Mouse (Mus musculus) T-cell, adult 2 months (primary cell): ENCODE data around the gene Gli3.

Experiments
- DNase-seq: peaks from one replicate; pipeline ENCODE4 v3.0.0; 2022; ENCODE audit warnings: low spot score

Gene Gli3

GRCm38 (mm10) chr13:15722766-15723379 lies 259.8 kb downstream of the Gli3 start:
- no peak for DNase-seq

DNA sequence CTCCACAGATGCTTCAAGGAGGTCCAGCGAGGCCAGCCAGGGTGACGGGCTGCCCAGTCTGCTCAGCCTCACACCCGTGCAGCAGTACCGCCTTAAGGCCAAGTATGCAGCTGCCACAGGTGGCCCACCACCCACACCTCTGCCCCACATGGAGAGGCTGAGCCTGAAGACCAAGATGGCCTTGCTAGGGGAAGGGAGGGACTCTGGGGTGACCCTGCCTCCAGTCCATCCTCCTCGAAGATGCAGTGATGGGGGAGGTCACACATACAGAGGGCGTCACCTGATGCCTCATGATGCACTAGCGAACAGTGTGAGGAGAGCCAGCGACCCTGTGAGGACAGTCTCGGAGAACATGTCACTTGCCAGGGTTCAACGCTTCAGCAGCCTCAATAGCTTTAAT lies 261.7 kb downstream of the Gli3 start:
- no peak for DNase-seq

GRCm38 (mm10) chr13:15741771-15742170 lies 278.7 kb downstream of the Gli3 start:
- DNase-seq = no peak

GRCm38 (mm10) chr13:15742308-15742707 lies 279.3 kb downstream of the Gli3 start:
- DNase-seq = no peak

DNA sequence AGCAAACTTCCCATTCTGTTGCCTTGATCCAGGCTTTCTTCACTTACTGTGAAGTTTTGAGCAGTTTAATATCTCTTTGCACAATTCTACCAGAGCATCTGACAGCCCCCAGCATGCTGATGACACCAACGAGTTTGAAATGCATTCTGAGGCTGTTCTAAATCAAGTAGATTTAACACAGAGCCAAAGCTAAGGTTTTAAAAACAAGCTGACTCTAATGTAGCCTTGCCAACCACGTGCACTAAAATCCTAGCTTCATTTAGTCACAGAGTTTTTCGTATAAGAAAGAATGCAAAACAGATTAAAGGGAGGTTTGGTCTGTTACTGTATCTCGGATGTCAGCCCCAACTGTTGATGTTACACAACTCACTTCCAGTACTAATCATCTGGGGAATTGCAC lies 279.7 kb downstream of the Gli3 start:
- DNase-seq = no peak

DNA sequence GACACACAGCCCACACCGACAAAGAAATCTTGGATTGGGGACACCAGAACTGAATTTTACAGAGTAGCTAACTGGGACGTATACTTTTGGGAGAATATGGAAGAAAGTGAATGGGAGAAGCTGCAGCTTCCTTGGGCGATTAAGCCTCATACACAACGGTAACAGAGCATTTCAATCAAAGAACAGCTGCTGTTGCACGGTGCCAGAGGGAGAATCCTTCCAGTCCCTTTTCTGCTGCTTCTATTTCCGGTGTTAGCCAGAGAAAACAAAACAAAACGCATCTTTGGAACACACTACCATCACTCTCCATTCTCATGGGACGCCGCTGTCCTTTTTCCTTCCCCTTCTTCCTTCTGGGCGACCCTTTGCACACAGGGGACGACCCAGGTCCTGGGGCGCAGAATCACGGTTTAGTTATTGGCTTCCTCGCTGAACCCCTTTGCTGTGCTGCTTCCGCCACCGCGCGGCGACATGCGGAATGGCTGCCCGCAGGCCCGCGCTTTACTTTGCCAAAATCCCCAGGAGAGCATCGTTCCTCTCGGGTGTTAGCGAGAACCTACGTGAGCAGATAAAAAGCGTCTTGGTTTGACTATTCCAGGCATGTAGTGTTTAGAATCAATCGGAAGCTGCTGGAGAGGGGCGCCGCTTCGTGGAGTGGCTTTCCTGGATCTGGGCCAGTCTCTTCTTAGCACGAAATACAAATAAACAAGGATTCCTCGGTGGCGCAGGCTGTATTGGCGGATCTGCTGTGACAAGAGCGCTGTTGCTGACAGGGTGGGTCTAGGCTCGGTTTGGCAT lies 296.0 kb downstream of the Gli3 start:
- peak; percentile 29 for DNase-seq

DNA sequence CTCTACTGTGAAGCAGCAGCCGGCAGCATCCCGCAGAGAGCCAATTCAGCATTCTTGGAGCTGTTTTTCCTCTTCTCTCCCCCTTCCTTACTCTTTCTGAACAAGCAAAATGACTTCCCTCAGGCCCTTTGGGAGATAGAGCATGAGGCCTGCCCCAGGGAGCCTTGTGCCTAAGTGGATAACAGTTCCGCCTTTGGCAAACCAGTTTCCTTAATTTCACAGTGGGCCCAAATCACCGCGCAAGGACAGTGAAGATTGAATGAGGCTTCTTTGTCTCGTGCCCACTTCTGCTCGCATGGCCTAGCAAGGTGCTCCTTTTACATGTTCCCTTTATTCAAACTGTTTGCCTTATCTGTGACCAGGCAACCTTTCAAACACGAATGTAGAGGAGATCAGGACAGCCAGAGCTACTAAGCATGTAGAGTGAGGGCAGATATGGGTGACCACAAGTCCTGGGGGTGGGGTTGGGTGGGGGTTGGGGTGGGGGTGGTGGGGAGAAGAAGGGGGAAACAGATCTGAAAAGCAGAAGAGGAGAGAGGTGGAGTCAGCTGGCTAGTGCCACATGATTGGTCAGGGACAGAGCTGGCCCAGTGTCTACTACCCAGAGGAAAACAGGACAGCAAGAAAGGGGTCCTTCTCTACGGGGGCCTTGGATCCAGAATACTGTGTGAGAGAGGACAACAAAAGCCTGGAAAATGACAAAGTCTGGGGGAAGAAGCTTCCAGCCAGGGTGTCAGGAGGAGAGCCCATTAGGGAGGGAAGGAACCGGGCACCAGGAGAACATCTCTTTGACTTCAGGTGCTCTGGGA lies 296.8 kb downstream of the Gli3 start:
- no peak for DNase-seq

GRCm38 (mm10) chr13:15762291-15762690 lies 299.3 kb downstream of the Gli3 start:
- no peak for DNase-seq

- DNase-seq = no peak
These were observed 299.9 kb downstream of the Gli3 start for GRCm38 (mm10) chr13:15762901-15763417.

DNA sequence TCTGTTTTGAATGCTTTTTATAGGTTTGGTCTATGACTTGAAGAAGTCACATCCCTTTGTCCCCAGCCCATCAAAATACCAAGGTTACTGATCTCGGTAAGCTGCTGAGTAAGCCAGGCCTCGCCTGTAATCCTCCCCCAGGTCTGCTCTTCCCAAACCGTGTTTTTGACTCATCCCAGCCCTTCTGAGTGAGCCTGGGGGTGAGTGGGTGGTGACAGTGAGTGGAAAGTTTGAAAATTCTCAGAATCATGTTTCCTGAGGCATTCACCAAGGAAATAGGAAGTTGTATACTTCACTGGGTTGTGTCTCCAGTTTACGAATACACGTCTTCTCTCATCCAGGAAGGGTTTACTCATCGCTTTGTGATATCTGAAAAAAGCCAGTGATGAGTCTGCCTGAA lies 314.6 kb downstream of the Gli3 start:
- DNase-seq = no peak
